Mouse (Mus musculus) liver, postnatal 0 days (tissue): ENCODE data around the gene Tiprl.

Experiments
- CTCF ChIP-seq: sonication (generic); IDR thresholded peaks from 2 replicates; pipeline ENCODE4 v1.5.1; 2016; ENCODE audit warnings: antibody characterized with exemption, low read depth
- EP300 ChIP-seq: IDR thresholded peaks from 2 replicates; pipeline ENCODE4 v1.6.1; 2016; ENCODE audit warnings: antibody characterized with exemption, low read depth, mild to moderate bottlenecking

GRCm38 (mm10) chr1:165174059-165174616 lies 62.7 kb downstream of the Tiprl start:
- TF ChIP-seq CTCF (no peak), EP300 (no peak)
